Mouse (Mus musculus) heart, postnatal 4 days (tissue): ENCODE measurements around the gene Vstm2l. TPM values are rescaled to one million over a fixed set of nuclear protein-coding genes. Genes with fewer than 3 reads are reported as not detected.
A peak's percentile ranks its signal among the peaks of the same experiment; 100 is the strongest.

Experiments
- DNase-seq: peaks from one replicate; pipeline ENCODE4 v3.0.0; 2021
- total RNA-seq, 2 experiments: library from RNA; stranded (reverse); gene quantifications; 2 replicates each; pipeline ENCODE4 v1.2.3; 2021

Gene Vstm2l
- total RNA-seq: under 1 TPM in 1 of 2 experiments, not detected in 1; 0.32 TPM

GRCm38 (mm10) chr2:157914105-157914764 is at the start of gene Vstm2l:
Gene Vstm2l (plus strand): TSS chr2:157914653.
- DNase-seq: no peak

- DNase-seq: no peak
Observed at GRCm38 (mm10) chr2:157867126-157867525, 47.3 kb upstream of the Vstm2l start.

GRCm38 (mm10) chr2:157870247-157870646 is 44.2 kb upstream of the Vstm2l start:
- DNase-seq: no peak

DNA sequence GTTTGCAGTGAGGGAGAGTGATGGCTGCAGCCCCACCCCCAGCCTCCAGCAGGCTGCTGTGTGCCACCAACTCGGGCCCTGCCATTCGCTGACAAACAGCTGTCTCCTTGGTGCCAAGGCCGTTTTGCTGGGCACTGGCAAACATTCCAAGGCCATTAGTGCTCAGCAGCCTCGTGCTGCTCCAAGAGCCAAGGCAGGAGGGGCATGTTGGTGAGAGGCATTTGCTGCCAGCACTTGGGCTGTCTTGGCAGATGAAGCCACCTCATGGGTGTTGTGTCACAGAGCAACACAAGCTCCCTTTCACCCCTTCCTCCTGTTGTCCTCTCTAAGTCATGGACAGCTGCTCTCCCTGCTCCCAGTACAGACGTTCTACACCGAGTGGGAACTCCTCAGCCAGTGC is 41.2 kb upstream of the Vstm2l start:
- DNase-seq: no peak

GRCm38 (mm10) chr2:157873691-157874090 is 40.8 kb upstream of the Vstm2l start:
- no peak for DNase-seq

DNA sequence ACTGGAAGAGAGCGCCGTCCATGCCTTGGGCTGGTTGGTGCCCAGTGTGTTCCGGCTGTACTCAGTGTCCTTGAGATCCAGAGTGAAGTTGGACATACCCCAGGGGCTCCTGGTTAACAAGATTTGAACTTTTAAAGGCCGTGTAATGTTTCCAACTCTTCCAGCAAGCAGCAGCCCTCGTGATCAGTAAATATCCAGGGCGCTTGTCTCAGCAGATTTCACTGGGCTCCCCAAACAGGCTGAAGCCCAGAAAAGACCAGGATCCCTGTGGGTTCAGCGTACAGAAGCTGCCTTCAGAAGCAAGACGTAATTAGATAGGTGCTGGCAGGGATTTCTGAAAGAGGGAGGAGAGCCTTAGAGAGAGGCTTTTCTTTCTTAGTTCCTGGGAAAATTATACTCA is 39.3 kb upstream of the Vstm2l start:
- no peak for DNase-seq

- no peak for DNase-seq
Observed at GRCm38 (mm10) chr2:157877394-157877793, 37.1 kb upstream of the Vstm2l start.

GRCm38 (mm10) chr2:157877967-157878366 is 36.5 kb upstream of the Vstm2l start:
- no peak for DNase-seq

DNA sequence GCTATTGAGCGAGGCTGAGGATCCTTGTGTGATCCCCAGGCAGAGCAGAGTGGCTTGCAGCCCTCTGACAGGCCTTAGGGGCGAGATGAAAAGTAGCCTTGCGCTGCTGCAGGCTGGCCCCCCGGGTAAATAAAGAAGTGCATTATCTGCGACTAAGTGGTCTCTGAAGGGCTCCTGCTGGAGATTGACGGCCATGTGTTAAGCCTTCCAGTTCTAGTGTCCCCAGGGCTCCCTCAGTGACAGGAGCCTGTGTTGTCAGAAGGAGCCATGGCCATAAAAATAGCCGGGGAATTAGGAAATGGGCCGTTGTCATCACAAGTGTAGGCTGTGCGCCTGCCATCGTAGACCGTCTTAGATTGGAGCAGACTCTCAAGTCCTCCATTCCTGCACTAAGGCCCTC is 32.5 kb upstream of the Vstm2l start:
- no peak for DNase-seq

- no peak for DNase-seq
Observed at GRCm38 (mm10) chr2:157887275-157888025, 27.0 kb upstream of the Vstm2l start.

- DNase-seq: no peak
Observed at GRCm38 (mm10) chr2:157891166-157891565, 23.3 kb upstream of the Vstm2l start.

- peak; percentile 15 for DNase-seq
Observed at GRCm38 (mm10) chr2:157897131-157897530, 17.3 kb upstream of the Vstm2l start.

DNA sequence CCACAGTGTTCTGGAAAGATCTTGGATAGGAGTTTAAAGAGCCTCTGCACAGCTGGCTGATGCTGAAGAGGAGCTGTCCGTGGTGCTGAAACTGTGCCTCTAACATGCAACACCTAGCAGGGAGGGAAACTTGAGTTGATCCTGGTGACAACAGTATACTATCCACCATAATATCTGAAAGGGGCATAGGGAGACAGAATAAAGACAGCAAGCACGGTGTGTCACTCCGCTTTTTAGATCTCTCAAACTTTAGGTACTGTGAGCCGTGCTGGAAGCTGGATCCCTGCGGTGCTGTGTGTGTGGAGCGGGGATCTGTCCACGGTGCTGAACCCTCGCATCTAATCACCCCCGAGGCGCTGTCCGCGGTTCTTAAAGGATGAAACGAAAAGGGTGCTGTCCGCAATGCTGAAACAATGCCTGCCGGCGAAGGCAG is 1.2 kb upstream of the Vstm2l start:
- DNase-seq: peak; percentile 92

DNA sequence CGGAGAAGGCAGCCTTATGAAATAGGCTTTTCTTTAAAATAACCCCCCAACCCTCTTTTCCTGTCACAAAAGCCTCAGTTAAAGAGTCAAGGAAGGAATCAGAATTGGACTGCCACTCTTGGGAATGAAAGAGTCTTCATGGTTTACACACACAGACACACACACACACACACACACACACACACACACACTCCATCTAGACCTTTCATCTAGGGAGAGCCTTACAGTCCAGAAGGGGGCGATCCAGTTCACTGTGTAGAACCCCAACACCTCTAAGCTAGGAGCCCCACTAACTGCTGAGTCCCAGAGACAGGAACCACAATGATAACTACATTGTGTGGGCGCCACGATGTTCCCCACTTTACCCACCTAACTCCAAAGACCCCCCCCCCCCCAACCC is 748 bp upstream of the Vstm2l start:
- no peak for DNase-seq

GRCm38 (mm10) chr2:157914889-157915517 is 550 bp downstream of the Vstm2l start:
- no peak for DNase-seq

- no peak for DNase-seq
Observed at GRCm38 (mm10) chr2:157918529-157918928, 4.1 kb downstream of the Vstm2l start.

DNA sequence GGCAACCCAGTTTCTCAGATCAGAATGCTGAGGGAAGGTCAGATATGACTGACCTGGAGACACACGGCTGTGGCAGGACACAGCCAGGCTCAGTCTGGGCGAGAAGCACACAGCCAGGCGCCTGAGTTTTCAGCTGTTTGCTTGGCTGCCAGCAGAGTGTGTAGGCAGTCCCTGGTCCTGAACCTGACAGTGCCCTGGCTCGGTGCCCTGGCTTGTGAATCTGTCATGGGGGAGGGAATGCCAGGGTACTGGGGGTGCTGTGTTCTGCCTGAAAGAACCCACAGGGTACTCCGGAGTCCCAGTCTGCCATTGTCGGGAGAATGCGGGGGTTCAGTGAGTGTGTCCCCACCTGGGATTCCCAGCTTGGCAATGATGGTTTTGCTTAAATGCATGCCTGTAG is 7.1 kb downstream of the Vstm2l start:
- DNase-seq: no peak

DNA sequence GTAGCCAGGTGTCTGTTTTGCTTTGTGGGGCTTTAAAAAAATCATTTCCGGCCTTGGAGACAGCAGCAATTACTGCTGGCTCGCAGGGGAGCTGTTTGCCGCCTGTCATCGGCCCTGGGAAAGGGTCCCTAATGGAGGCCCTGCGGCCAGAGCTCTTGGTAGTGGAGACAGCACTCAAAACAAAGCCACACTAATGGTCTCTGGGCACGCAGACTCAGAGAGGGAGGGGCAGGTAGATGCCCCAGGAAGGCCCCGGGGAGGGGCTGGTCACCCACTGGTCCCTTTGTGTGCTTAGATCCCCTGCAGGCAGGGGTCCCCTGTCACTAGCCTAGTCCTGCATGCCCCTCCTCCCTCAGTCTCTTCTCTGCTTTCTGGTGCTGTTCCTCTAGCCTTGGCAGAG is 9.0 kb downstream of the Vstm2l start:
- no peak for DNase-seq

- no peak for DNase-seq
Observed at GRCm38 (mm10) chr2:157924504-157924903, 10.1 kb downstream of the Vstm2l start.

DNA sequence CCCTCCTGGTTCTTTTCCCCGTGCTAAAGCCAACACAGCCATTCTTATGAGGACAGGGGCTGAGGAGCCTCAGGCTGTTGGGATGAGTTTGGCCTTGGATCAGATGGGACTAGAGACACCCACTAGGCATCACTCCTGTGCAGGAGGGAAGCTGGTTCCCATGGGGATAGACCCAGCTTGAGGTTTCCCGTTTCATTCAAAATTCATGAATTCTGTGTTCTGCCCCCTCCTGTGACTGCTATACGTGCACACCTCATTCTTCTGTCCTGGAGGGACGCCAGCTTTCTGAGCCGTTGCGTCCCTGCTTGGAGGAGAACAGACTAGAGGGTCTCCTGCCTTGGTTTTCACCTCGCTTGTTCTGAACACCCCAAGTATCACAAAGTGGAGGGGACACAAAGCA is 12.0 kb downstream of the Vstm2l start:
- DNase-seq: no peak

DNA sequence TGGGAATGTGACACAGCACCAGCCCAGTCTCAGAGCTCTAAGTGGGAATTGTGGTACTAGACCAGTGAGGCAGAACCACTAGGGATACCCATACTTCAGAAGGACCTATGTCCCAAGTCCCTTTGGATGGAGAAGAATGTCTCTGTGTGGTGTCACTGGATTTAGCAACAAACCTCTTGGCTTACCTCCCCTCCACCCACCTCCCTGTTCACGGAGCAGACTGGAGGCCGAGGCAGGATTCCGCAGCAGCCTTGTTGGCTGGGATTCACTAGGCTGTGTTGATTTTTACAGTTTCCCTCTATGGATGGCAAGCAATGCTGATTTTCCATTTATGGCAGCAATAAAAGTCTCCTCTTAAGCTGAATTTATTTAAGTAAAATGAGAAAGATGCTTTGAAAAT is 12.5 kb downstream of the Vstm2l start:
- no peak for DNase-seq

DNA sequence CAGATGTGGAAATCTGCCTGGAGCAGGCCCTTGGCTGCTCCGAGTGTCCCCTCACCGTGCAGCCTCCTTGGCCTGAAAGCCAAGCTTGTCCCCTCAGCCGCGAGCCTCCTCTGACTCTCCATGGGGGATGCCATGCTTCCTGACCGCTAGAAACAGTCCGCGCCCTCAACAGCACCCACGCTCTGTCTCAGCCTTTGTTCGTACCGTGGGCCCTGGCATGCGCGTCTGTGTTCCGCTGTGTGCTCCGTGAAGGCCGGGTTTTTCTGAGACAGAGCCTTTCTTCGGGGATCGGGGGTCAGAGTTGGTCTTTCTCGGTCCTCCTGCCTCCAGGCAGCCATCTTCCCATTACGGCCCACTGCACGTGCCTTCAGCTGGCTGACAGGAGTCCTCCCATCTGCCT is 12.9 kb downstream of the Vstm2l start:
- DNase-seq: no peak

DNA sequence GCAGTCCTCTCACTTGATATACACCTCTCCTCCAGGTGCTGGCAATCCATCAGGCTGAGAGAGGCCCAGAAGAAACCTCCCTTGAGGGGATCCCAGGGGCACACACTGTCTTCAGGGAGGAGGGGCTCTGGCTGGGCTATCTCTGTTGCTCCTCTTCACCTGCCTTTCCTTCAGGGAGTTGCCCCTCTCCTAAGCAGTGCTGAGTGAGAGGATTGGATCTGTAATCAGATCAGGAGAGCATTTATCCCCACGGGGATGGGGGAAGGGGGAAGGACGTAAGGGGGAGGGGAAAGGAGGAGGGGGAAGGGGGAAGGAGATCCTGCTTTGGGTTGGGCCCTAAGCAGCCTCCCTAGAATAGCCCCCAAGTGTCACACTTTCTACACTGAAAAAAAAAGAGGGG is 13.4 kb downstream of the Vstm2l start:
- no peak for DNase-seq

DNA sequence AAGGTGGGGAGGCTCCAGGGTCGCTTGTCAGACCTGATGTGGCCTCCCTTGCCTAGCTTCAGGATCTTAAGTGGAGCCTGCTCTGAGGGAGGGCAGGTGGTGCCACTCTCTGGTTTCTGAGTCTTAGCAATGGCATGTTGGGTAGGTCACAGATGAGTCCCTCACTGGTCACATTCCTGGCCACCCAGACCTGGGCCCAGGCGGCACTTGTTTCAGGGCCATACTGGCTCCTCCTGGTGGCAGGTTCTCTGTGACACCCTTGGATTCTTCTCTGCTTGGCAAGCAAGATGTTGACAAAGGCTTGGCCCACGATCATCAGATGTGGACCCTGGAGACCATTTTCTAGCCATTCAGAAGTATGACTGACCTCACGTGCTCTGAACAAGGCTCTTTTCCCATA is 18.2 kb downstream of the Vstm2l start:
- no peak for DNase-seq
